Mouse (Mus musculus): ENCODE data around the gene Oprd1.

Oprd1 gene

DNA sequence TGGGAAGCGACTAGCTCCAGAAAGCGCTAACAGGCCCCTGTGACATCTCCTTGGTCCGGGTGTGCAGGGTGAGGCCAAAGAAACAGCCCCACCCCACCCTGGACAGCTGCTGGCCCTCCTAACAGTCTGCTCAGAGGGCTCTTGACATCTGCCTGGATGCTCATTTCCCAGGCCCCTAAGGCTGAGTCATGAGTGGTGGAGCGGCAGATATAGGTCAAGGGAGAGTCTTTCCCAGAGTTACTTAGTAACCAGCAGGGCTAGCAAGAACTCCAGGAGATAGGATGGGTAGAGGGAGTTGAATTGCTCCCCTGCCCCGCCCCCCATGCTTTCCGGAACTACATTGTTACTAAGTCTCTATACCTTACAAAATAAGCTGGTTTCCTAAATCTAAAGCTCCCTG lies 51.1 kb downstream of the Oprd1 start:
- in situ Hi-C loops (cut with MboI; ENCODE audit: unreplicated experiment in 2 of 2) = loop anchor here (5.0 to 10.0 kb wide), 4 partner anchors 82 to 419 kb away; partner anchors contain the start of gene Sesn2 (in 1 of the 2)

DNA sequence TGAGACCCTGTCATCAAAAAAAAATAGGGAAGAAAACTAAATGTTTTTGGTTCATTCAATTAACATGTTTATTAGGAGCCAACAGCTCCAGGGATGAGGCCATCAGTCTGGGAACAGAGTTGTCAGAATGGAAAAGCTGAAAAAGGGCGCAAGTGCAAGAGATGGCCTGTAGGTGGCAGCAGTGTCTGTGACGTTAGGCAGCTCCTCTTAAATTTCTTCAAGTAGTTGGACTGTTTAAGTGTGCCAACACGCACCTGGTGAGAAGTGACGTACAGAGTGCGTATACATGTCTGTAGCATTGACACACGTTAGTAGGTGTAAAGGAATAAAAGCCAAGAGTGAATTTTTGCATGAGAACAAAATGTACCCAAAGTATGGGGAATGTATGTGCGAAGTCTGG lies 55.4 kb downstream of the Oprd1 start:
- in situ Hi-C loops (cut with MboI; ENCODE audit: unreplicated experiment in 2 of 2) = loop anchor here (5.0 to 10.0 kb wide), 5 partner anchors 256 to 846 kb away; partner anchors contain the start of gene Sesn2 (in 1 of the 2)

DNA sequence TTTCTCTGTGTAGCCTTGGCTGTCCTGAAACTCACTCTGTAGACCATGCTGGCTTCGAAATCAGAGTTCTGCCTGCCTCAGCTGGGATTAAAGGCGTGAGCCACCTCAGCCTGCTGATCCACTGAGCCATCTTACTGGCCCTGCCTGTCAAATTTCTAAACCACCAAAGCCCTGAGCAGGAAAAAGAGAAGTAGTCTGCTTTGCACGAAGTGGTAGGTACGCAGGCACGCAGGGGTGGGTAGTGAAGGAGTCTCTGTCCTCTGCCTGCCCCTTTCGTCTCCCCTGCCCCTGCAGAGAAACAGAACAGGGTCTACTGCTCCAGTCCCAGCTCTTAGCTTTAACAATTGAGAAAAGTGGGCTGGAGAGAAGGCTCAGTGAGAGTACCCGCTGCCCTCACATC lies 59.2 kb downstream of the Oprd1 start:
- in situ Hi-C loops (cut with MboI; ENCODE audit: unreplicated experiment in 2 of 2) = loop anchor here (5.0 to 10.0 kb wide), 5 partner anchors 260 to 850 kb away; partner anchors contain the start of gene Sesn2 (in 1 of the 2)

DNA sequence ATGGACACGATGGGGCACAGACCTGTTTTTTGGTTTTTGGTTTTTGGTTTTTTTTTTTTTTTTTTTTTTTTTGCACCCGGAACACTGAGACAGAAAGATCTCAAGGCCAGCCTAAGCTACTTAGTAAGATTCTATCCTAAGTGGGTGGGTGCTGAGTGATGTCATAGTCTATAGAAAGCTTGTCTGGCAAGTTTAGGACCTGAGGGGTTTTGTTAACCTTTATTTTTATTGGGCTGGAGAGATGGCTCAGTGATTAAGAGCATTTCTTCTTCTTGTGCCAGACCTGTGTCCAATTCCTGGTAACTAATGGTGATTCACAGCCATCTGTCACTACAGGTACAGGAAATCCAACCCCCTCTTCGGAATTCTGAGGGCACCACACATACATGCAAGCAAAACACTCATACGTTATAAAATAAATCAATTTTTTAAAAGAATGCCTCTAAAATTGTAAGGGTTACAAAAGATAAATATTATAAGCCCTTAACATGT lies 63.7 kb downstream of the Oprd1 start:
- in situ Hi-C loops (cut with MboI; ENCODE audit: unreplicated experiment in 2 of 2) = loop anchor here (5.0 to 10.0 kb wide), 7 partner anchors 108 to 1118 kb away; no protein-coding TSS in a partner anchor

DNA sequence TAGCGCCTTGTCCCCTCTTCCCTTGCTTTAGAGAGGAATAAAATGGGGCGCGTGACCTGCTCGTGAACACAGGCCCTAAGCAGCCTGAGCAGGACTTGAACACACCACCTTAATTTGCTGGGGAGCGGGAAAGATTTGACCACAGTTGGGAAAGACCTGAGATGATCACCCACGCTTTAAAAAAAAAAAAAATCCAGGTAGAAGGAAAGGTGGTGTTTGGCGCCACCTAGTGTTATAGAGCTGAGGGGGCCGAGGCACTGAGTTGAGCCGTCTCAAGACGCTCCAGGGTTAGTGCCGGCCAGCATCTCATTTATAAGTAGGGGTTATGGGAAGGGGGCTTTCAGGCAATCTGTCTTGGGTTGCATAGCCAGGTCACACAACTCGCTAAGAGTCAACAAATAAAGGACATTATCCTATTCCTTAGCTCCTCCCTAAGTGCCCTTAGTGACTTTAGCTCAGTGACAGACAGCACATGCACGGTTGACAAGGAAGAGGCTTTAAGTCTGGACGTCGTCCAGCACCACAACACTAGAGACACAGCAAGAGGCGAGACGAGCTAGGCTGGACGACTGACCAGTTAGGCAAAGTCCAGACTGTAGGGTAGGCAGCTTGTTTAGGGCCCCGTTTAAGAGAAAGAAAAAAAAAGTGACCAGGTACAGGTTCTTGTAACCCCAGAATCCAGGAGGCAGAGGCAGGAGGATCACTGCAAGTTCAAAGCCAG lies 64.6 kb downstream of the Oprd1 start:
- in situ Hi-C loops (cut with MboI; ENCODE audit: unreplicated experiment in 2 of 2) = loop anchor here (5.0 to 10.0 kb wide), 9 partner anchors 102 to 1117 kb away; no protein-coding TSS in a partner anchor

DNA sequence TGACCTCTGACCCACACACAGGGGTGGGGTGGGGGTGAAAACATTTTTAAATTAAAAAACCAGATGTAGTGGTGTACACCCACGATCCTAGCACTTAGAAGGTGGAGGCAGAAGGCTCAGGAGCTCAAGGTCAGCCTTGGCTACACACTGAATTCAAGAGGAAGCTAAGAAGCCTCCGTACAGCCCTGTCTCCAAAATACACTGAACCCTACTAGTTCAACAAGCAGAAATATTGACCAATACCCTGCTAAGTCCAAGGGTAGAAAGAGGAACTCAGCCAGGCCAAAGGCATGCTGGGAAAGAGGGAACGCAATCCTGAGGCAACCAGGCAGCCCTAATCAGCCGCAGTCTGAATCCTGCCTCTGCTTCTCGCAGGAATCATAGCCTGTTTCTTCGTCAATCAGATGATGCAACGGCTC lies 66.0 kb downstream of the Oprd1 start:
- in situ Hi-C loops (cut with MboI; ENCODE audit: unreplicated experiment in 2 of 2) = loop anchor here in 1 of 2 experiments (5.0 kb wide), 3 partner anchors 101 to 211 kb away; no protein-coding TSS in a partner anchor

DNA sequence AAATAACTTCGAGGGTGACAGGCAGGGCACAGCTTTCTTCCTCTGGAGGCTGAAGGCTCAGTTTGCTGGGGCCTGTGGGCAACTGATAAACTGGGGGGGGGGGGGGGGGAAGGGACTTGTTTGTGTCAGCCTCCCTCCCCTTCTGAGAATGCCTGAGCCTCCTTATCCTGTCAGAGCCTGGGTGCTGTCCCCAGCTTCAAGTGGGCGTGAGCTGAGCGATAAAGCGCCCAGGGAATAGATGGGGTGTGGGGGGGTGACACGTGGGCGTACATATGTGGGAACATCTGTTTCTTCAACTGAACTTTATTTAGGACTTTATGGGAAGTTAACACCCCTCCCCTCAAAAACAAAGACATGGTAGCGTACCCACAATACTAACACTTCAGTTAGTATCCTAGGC lies 66.8 kb downstream of the Oprd1 start:
- in situ Hi-C loops (cut with MboI; ENCODE audit: unreplicated experiment in 2 of 2) = loop anchor here in 1 of 2 experiments (5.0 kb wide), 3 partner anchors 100 to 210 kb away; no protein-coding TSS in a partner anchor

DNA sequence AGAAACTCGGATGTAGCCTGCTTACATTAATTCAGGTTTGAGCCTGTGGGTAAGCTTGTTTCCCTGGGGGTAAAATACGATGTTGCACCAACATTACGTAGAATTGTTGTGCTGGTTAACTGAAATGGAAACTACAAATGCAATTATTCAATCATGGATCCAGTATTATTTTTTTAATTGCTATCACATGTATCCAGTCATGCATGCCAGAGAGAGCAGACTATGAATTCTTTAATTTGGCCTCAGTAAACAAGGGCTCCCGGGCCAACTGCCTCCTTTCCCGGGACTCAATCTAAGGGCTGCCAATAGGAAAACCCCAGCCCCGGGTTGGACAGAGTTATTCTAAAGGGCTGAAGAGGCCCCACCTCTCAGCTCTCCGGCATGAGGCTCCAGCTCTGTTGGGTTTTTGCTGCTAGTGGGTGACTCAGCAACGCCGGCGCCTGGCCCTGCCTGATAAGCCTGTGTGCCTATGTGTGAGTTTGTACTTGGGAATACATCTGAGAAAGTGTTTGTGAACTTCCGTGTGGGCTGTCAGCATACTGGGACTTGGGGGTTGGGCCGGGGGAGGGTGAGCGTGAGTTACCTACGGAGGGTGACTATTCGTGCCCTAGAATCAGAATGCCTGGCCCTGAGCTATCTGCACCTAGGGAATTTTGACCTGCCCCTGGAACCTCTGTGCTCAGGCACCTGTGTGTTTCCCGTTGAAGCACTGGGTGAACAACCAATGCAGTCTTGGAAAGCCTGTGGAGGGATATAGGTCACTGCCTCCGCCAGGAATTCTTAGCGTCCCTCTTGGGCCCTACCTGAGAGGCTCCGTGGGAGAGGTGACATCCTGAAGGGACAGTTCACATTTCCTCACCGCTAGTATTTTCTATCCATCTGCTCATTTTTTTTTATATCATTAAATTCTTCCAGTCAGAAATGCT lies 67.5 kb downstream of the Oprd1 start:
- in situ Hi-C loops (cut with MboI; ENCODE audit: unreplicated experiment in 2 of 2) = loop anchor here in 1 of 2 experiments (5.0 kb wide), 3 partner anchors 99 to 209 kb away; no protein-coding TSS in a partner anchor

DNA sequence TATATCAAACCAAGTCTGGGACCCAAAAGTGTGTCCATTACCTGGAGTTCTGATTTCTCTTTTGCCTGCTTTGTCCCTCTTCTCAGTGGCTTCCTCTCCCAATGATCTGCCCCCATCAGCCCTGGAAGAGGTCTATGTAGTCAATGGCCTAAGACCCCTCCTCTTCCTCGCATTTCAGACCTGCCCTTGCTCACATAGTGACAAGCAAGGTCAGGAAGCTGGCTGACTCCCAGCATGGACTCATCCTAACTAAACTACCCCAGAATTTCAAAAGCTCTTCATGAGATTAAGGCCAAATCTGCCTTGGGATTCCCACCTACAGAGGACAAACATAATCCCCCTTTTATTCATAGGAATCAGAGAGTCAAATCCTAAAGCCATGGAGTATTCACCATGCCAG lies 68.5 kb downstream of the Oprd1 start:
- in situ Hi-C loops (cut with MboI; ENCODE audit: unreplicated experiment in 2 of 2) = loop anchor here in 1 of 2 experiments (5.0 kb wide), 3 partner anchors 98 to 208 kb away; no protein-coding TSS in a partner anchor

DNA sequence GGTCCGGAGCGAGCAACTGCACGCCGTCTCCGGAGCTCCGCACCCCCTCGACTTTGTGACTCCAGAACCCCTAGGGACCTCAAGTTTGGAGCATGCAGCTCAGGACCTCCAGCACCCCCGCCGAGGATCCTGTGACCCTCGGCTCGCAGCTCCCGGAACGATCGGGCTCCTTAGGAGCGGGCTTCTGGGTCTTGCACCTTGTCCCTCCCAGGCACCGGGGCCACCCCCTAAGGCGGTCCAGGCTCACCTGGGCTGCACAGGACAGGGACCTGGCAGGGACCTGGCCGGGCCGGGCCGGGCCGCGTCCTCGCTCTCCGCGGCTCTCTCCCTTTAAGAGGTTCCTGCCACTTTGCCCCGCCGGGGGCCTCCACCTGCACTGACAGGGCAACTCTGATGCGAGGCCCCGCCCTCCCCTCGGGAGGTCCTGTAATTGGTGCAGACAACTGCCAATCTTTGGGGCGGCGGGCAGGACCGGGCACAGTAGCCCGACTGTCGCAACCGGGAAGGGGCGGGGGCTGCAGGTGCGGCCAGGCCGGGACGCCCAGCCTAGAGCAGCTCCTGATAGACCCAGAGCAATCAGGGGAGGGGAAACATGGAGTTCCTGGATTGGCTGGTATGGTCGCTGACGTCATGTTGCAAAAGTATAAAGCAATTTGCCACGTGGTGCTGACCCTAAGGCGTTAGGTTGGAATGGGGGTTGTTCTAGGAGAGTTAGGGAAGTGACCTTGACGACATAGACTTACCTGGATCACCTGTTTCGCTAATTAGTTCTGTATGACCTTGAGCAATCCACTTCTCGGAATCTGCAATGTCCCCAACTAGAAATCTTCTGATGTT lies 69.1 kb downstream of the Oprd1 start, which contains the start of gene Epb41:
TSS of gene Epb41 (minus strand) at position 389 of the 837 bp plus-strand sequence.
- in situ Hi-C loops (cut with MboI; ENCODE audit: unreplicated experiment in 2 of 2) = loop anchor here (5.0 kb wide), 4 partner anchors 38 to 208 kb away; no protein-coding TSS in a partner anchor

DNA sequence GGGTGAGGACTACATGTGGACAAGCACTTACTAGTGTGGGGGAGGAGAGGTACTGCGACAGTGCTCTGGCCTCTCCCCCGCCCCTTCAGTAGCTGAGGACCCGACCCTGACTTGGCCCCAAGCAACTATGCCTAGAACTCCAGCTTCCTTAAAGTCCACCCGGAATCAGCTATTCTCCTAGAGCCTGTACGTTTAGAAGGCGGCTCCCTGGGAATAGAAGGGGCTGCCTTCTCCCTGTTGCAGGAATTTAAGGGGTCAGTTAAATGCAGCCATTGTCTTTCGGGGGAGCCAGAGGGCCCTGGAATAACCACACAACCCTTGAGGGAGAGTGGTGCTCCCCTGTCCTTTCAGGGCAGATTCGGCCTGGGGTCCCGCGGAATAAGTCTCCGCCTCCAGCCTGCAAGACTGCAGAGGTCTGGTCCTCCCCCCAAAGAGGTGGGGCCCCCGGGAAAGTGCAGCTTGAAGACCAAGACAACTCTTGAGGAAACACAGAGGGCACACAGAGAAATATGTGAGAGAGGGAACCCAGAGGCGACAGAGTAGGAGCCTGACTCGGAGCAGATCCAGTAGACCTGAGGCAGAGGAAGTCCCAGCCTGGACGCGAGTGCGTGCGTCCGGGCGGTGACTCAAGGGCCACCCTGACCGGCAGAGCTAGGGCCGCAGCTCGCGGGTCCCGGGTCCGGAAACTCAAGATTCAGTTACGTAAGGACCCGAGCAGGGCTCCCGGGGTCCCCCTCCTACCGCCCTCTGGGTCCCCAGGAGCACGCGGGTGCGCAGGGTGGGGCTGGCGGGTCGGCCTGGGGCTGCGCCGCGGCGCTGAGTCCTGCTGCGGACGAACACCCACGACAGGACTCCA lies 70.0 kb downstream of the Oprd1 start, which contains the start of gene Gm10300:
TSS of gene Gm10300 (plus strand) at position 621 of the 856 bp plus-strand sequence.
- in situ Hi-C loops (cut with MboI; ENCODE audit: unreplicated experiment in 2 of 2) = loop anchor here (5.0 kb wide), 1 partner anchor 37 kb away; no protein-coding TSS in a partner anchor

DNA sequence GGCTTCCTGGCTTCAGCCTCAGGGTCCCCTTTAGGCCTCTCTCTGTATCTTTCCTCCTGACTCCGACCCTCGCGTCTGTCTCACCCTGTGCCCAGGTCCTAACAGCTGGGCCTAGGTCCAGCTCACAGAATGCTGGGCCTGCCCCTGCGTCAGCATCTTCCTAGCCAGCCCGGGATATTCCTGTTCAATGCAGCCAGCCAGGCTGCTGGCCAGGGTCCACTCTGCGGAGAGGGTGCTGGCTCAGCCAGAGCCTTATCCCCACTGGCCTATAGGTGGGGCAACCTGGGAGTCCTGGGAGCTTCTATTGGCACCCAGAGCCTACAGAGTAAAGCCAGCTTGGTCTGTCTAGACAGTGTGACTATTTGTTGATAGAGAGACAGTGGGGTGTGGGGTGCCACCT lies 71.3 kb downstream of the Oprd1 start:
- in situ Hi-C loops (cut with MboI; ENCODE audit: unreplicated experiment in 2 of 2) = loop anchor here (5.0 kb wide), 1 partner anchor 36 kb away; no protein-coding TSS in a partner anchor

DNA sequence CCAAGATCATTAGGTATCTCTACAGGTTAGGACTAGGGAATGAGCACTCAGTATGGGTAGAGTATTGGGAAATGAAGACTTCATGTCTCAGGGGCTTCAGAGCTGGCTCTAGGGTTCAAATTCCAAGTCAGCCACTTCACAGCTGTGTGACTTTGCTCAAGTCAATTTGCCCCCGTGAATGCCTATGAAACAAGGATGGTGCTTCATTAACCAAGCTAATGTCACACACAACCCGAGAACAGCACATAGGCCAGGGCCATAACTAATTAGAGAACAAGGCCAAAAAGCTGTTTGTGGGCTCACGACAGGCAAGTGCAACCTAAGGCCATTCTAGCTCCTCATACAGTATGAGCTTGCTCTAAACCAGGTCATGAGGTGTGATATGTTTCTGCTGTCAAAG lies 72.1 kb downstream of the Oprd1 start:
- in situ Hi-C loops (cut with MboI; ENCODE audit: unreplicated experiment in 2 of 2) = loop anchor here (5.0 kb wide), 1 partner anchor 35 kb away; no protein-coding TSS in a partner anchor

DNA sequence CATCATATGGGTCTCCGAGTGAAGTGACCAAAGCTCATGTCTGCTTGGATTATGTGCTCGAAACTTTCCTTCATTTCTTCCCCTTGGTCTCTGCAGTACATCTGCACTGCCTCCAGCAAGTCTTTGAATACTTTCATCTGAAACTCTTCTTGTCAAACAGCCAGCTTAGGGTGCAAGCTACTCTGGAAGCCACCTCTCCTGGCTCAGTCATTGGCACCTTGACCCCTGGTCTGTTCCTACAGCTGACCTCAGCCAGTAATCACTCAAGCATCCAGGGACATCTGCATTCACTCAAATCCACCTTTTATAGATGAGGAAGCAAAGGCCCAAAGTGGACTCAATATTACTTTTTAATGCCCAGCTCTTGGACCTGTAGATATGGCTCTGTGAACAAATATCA lies 72.6 kb downstream of the Oprd1 start:
- in situ Hi-C loops (cut with MboI; ENCODE audit: unreplicated experiment in 2 of 2) = loop anchor here (5.0 kb wide), 1 partner anchor 34 kb away; no protein-coding TSS in a partner anchor

DNA sequence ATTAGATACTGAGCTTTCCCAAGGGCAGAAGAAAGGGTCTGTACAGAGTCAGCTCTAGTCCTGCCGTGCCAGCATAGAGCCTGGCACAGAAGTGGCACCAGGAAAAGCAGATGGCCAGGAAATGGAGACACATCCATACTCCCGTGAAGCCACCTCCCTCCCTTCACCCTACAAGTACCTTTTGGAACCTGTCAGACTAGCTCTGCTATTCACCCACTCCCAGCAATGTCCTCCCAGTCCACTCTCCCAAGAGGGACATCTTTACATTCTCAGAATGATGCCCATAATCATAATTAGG lies 76.4 kb downstream of the Oprd1 start:
- in situ Hi-C loops (cut with MboI; ENCODE audit: unreplicated experiment in 2 of 2) = no loop called here

DNA sequence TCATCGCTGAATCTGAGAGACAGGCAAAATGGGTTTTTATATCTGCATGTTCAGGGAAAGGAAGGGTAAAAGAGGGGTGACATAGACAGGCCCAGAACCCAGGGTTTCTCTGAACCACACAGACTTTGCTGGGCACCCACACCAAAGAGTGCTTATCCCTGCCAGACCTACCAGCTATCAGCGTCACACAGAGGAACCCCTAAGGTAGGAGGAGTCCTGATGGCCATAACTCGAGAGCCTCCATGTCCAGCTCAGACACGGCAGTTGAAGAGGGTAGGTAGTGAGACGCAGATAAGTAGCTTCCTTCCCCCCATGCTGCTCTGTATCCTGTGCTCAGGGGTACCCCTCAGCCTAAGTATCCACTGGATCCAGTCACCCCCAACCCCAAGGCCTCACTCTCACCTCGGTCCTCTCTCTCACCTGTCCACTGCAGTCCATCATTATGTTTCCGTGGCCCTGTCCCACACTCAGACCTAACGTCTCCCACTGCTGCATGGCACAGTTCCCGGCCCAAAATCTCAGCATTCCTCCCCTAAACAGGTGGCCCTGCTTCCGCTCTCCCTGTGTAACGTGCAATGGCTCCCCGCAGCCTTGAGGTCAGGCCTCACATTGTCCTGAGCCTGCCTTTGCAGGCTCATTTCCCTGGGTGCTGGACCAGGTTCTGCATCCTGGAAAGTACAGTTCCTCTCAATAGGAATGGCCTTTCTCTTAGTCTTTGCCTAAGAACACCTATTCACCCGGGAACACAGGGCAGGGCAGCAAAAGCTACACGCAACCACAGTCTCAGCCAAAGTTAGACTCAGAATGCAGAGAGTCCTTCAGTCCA lies 77.0 kb downstream of the Oprd1 start:
- in situ Hi-C loops (cut with MboI; ENCODE audit: unreplicated experiment in 2 of 2) = no loop called here

DNA sequence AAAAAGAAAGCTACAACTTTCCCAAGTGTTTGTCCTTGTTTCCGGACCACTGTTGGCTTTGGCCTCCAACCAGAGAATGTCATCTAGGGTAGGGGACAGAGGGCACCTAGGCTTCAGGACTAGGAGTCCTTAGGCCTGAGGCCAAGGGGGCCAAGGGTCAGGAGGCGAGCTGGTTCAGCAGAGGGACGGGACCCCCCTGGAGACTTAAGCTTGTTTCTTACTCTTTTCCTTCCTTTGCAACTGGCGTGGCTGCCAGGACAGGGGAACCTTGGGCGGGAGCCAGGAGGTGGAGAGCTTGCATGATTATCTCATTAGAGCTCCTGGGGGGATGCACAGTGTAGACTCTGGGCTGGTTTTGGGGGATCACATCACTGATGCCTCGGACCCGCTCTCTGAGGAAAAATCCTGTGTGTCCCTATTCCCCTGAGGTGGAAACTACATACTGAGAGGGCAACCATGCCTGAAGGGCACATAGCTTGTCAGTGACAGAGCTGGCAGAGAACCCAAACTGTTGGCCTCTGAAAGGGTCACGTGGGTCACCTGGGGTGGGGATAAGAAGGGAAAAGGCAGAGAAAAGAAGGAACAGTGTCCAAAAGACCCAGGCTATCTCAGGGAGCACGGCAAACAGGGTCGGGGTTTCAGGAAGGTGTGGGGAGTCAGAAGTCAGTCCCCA lies 78.0 kb downstream of the Oprd1 start:
- in situ Hi-C loops (cut with MboI; ENCODE audit: unreplicated experiment in 2 of 2) = no loop called here
